ENCODE assay signal across 16 mouse cellular contexts in the genomic region with DNA sequence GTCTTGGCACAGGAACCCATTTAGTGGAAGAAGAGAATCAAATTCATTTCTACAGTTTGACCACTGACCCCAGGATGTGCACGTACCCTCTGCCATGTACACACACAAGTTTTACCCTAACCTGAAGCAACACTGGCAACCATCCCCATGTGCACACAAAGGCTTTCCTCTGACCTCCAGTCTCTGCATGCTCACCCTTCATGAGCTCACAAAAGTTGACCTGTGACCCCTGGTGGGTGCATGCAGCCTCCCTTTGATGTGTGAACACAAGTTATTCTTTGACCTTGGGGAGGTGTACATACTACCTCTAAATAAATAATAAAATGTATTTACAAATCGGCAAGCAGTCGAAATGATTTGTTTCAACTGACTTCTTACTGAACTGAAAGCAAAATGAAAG.
"Had no signal": no experiment of that assay in that cellular context is flagged by ENCODE, and none has a peak within 500 bp of the region (broad histone marks: within the 10 kb centered on the region; RNA-seq: fewer than 3 reads in every experiment).

No protein-coding gene starts in this region.

- H3K9me3 ChIP-seq: stomach, embryonic 15.5 days had no signal

- H3K27ac ChIP-seq: kidney, postnatal 0 days; layer of hippocampus, adult 2 months; macrophage; stomach, embryonic 15.5 days had no signal

- H3K9ac ChIP-seq: stomach, embryonic 15.5 days had no signal

- H3K4me3 ChIP-seq: layer of hippocampus, adult 2 months; stomach, embryonic 15.5 days had no signal

- DNase-seq: kidney, adult 2 months; kidney, postnatal 25 days; layer of hippocampus, adult 9-11 months; lung, adult 2 months; midbrain, embryonic 14.5 days; right cerebral cortex, adult 18-20 months; right cerebral cortex, postnatal 14 days; right cerebral cortex, postnatal 4 days; thymus, postnatal 25 days had no signal

- H3K4me2 ChIP-seq: midbrain, embryonic 11.5 days; stomach, embryonic 15.5 days had no signal

- H3K4me1 ChIP-seq: stomach, embryonic 15.5 days had no signal

- H3K27me3 ChIP-seq: stomach, embryonic 15.5 days had no signal

- H3K36me3 ChIP-seq: stomach, embryonic 15.5 days had no signal

- ATAC-seq: hindbrain, embryonic 16.5 days; intestine, embryonic 16.5 days had no signal
